Mouse (Mus musculus) CH12.LX (cell line): ENCODE data around the gene Mrnip. TPM values are rescaled to one million over a fixed set of nuclear protein-coding genes. Genes with fewer than 3 reads are reported as not detected.

Experiments used
- DNase-seq: peaks from one replicate; pipeline ENCODE4 v3.0.0-alpha.2; 2013; ENCODE audit errors: extremely low read depth
- H3K27ac ChIP-seq: 2 replicates; pipeline ENCODE4 v1.5.1; 2012; ENCODE audit warnings: low read depth, mild to moderate bottlenecking, control low read depth, moderate library complexity; ENCODE audit not compliant: insufficient read depth
- H3K27me3 ChIP-seq: replicated peaks from 2 replicates; pipeline ENCODE3; 2012; ENCODE audit warnings: inconsistent platforms
- H3K36me3 ChIP-seq, 2 experiments: replicated peaks in 1 of 2; 2 replicates each; pipeline versions ENCODE3 to v1.6.1; 2012; ENCODE audit warnings: inconsistent platforms in 1 of 2, low read length in 1 of 2, mild to moderate bottlenecking in 1 of 2, mixed read lengths in 1 of 2, moderate library complexity in 1 of 2; ENCODE audit not compliant: control insufficient read depth in 1 of 2, insufficient read depth in 1 of 2
- H3K4me1 ChIP-seq, 2 experiments: 2 replicates each; pipeline ENCODE4 v1.6.1; 2012; ENCODE audit warnings: inconsistent platforms in 1 of 2, moderate library complexity in 1 of 2; ENCODE audit not compliant: insufficient read depth in 2 of 2, control insufficient read depth in 1 of 2
- H3K4me2 ChIP-seq: 2 replicates; pipeline ENCODE4 v1.6.1; 2012; ENCODE audit warnings: low read depth, mild to moderate bottlenecking, control low read depth; ENCODE audit not compliant: poor library complexity, insufficient read depth, severe bottlenecking
- H3K4me3 ChIP-seq, 3 experiments: fragments of 150-350 bp in 1 of 3; sonication (generic) in 1 of 3; replicated peaks in 1 of 3; 2 replicates each; pipeline versions ENCODE3 to v1.5.1; 2011 to 2012; ENCODE audit warnings: low read depth in 2 of 3, low read length in 2 of 3, mild to moderate bottlenecking in 2 of 3, moderate library complexity in 2 of 3, control low read depth in 1 of 3, improper control_type of control experiment in 1 of 3, inconsistent platforms in 1 of 3, mixed read lengths in 1 of 3; ENCODE audit not compliant: poor library complexity in 1 of 3
- H3K79me2 ChIP-seq: replicated peaks from 2 replicates; pipeline ENCODE4 v1.6.1; 2012; ENCODE audit warnings: mild to moderate bottlenecking, moderate library complexity; ENCODE audit not compliant: control insufficient read depth, poor library complexity, insufficient read depth, severe bottlenecking; ENCODE audit errors: extremely low read depth
- H3K9ac ChIP-seq: 2 replicates; pipeline ENCODE4 v1.6.1; 2012; ENCODE audit warnings: low read depth, mild to moderate bottlenecking, control low read depth, moderate library complexity; ENCODE audit not compliant: insufficient read depth
- H3K9me3 ChIP-seq: replicated peaks from 2 replicates; pipeline ENCODE3; 2012; ENCODE audit warnings: low read length, inconsistent platforms, mixed read lengths
- BHLHE40 ChIP-seq: IDR thresholded peaks from 2 replicates; pipeline ENCODE4 v1.6.1; 2011; ENCODE audit warnings: mild to moderate bottlenecking, low read depth, low read length, improper control_type of control experiment
- CHD1 ChIP-seq: IDR thresholded peaks from 2 replicates; pipeline ENCODE4 v1.6.1; 2012; ENCODE audit warnings: low read depth, low read length, improper control_type of control experiment, inconsistent platforms
- CHD2 ChIP-seq: IDR thresholded peaks from 2 replicates; pipeline ENCODE4 v1.6.1; 2011; ENCODE audit warnings: low read length, improper control_type of control experiment
- CTCF ChIP-seq, 2 experiments: IDR thresholded peaks in 1 of 2; conservative IDR thresholded peaks in 1 of 2; 2 replicates each; pipeline ENCODE4 v1.5.1; 2011 to 2012; ENCODE audit warnings: low read depth in 2 of 2, low read length in 2 of 2, improper control_type of control experiment in 1 of 2, inconsistent platforms in 1 of 2, mild to moderate bottlenecking in 1 of 2, moderate library complexity in 1 of 2
- E2F4 ChIP-seq: IDR thresholded peaks from 2 replicates; pipeline ENCODE4 v1.6.1; 2011; ENCODE audit warnings: low read depth, low read length, improper control_type of control experiment; ENCODE audit not compliant: insufficient replicate concordance
- ETS1 ChIP-seq: conservative IDR thresholded peaks from 2 replicates; pipeline ENCODE4 v1.6.1; 2012; ENCODE audit warnings: low read depth, mild to moderate bottlenecking, inconsistent platforms, low read length, improper control_type of control experiment, moderate library complexity
- GABPA ChIP-seq: IDR thresholded peaks from 2 replicates; pipeline ENCODE4 v1.6.1; 2012; ENCODE audit warnings: low read depth, low read length, improper control_type of control experiment, inconsistent platforms; ENCODE audit not compliant: insufficient replicate concordance
- HCFC1 ChIP-seq: IDR thresholded peaks from 2 replicates; pipeline ENCODE4 v1.6.1; 2012; ENCODE audit warnings: low read depth, mild to moderate bottlenecking, inconsistent platforms, low read length, improper control_type of control experiment
- IRF4 ChIP-seq: IDR thresholded peaks from 2 replicates; pipeline ENCODE4 v1.6.1; 2014; ENCODE audit warnings: low read depth, mild to moderate bottlenecking, inconsistent platforms, low read length, improper control_type of control experiment
- JUN ChIP-seq: IDR thresholded peaks from 2 replicates; pipeline ENCODE4 v1.6.1; 2011; ENCODE audit warnings: low read depth, mild to moderate bottlenecking, low read length, improper control_type of control experiment, moderate library complexity; ENCODE audit not compliant: insufficient read depth
- KAT2A ChIP-seq: IDR thresholded peaks from 2 replicates; pipeline ENCODE4 v1.6.1; 2012; ENCODE audit warnings: low read length, improper control_type of control experiment, inconsistent platforms; ENCODE audit not compliant: insufficient replicate concordance
- MAFK ChIP-seq: IDR thresholded peaks from 2 replicates; pipeline ENCODE4 v1.6.1; 2011; ENCODE audit warnings: low read length, improper control_type of control experiment; ENCODE audit not compliant: insufficient replicate concordance
- MAX ChIP-seq: IDR thresholded peaks from 2 replicates; pipeline ENCODE4 v1.6.1; 2011; ENCODE audit warnings: low read length, improper control_type of control experiment
- MAZ ChIP-seq: IDR thresholded peaks from 2 replicates; pipeline ENCODE4 v1.6.1; 2012; ENCODE audit warnings: low read depth, mild to moderate bottlenecking, inconsistent platforms, low read length, improper control_type of control experiment, moderate library complexity
- MEF2A ChIP-seq: IDR thresholded peaks from 2 replicates; pipeline ENCODE4 v1.6.1; 2014; ENCODE audit warnings: low read depth, mild to moderate bottlenecking, inconsistent platforms, low read length, improper control_type of control experiment, borderline replicate concordance
- MYC ChIP-seq: IDR thresholded peaks from 2 replicates; pipeline ENCODE4 v1.6.1; 2011; ENCODE audit warnings: low read depth, mild to moderate bottlenecking, improper control_type of control experiment, low read length
- NELFE ChIP-seq: IDR thresholded peaks from 2 replicates; pipeline ENCODE4 v1.6.1; 2011; ENCODE audit warnings: low read depth, low read length, improper control_type of control experiment
- NRF1 ChIP-seq: IDR thresholded peaks from 2 replicates; pipeline ENCODE4 v1.6.1; 2014; ENCODE audit warnings: low read depth, mild to moderate bottlenecking, inconsistent platforms, low read length, improper control_type of control experiment, moderate library complexity
- PAX5 ChIP-seq: IDR thresholded peaks from 2 replicates; pipeline ENCODE4 v1.6.1; 2012; ENCODE audit warnings: low read length, inconsistent platforms, mixed read lengths
- POLR2A ChIP-seq: IDR thresholded peaks from 2 replicates; pipeline ENCODE4 v1.6.1; 2011; ENCODE audit warnings: low read depth, mild to moderate bottlenecking, improper control_type of control experiment, low read length
- POLR2AphosphoS2 ChIP-seq: IDR thresholded peaks from 2 replicates; pipeline ENCODE4 v1.6.1; 2011; ENCODE audit warnings: low read depth, low read length, improper control_type of control experiment
- RAD21 ChIP-seq: IDR thresholded peaks from 2 replicates; pipeline ENCODE4 v1.6.1; 2011; ENCODE audit warnings: low read depth, mild to moderate bottlenecking, low read length, improper control_type of control experiment, moderate library complexity
- RCOR1 ChIP-seq: conservative IDR thresholded peaks from 2 replicates; pipeline ENCODE4 v1.6.1; 2012; ENCODE audit warnings: low read depth, mild to moderate bottlenecking, inconsistent platforms, low read length, improper control_type of control experiment
- SIN3A ChIP-seq: IDR thresholded peaks from 2 replicates; pipeline ENCODE4 v1.6.1; 2012; ENCODE audit warnings: low read length, improper control_type of control experiment, inconsistent platforms
- SMC3 ChIP-seq: IDR thresholded peaks from 2 replicates; pipeline ENCODE4 v1.6.1; 2011; ENCODE audit warnings: low read depth, low read length, improper control_type of control experiment
- TBP ChIP-seq: conservative IDR thresholded peaks from 2 replicates; pipeline ENCODE4 v1.6.1; 2011; ENCODE audit warnings: low read depth, low read length, improper control_type of control experiment
- UBTF ChIP-seq: IDR thresholded peaks from 2 replicates; pipeline ENCODE4 v1.6.1; 2012; ENCODE audit warnings: low read depth, mild to moderate bottlenecking, inconsistent platforms, low read length, improper control_type of control experiment, moderate library complexity
- USF1 ChIP-seq: IDR thresholded peaks from 2 replicates; pipeline ENCODE4 v1.6.1; 2014; ENCODE audit warnings: low read depth, mild to moderate bottlenecking, inconsistent platforms, low read length, improper control_type of control experiment
- USF2 ChIP-seq: conservative IDR thresholded peaks from 2 replicates; pipeline ENCODE4 v1.6.1; 2011; ENCODE audit warnings: low read depth, low read length, improper control_type of control experiment
- ZC3H11A ChIP-seq: IDR thresholded peaks from 2 replicates; pipeline ENCODE4 v1.6.1; 2012; ENCODE audit warnings: low read depth, mild to moderate bottlenecking, inconsistent platforms, low read length, improper control_type of control experiment
- ZKSCAN1 ChIP-seq: IDR thresholded peaks from 2 replicates; pipeline ENCODE4 v1.6.1; 2012; ENCODE audit warnings: low read depth, inconsistent platforms, low read length, improper control_type of control experiment, borderline replicate concordance
- ZNF384 ChIP-seq: IDR thresholded peaks from 2 replicates; pipeline ENCODE4 v1.6.1; 2012; ENCODE audit warnings: low read depth, low read length, improper control_type of control experiment, inconsistent platforms
- dilution Hi-C: fragments of 300-500 bp; cut with MboI; formaldehyde crosslinking; loops from 2 replicates; pipeline ENCODE4 v1.14.3; 2020; ENCODE audit warnings: low sequenced_read_pairs; ENCODE audit not compliant: extremely low pct_unique_long_range_greater_than_20kb, extremely low pct_ligation_motif_present
- in situ Hi-C: fragments of 300-500 bp; cut with MboI; formaldehyde crosslinking; loops from 3 replicates; pipeline ENCODE4 v1.14.3; 2019; ENCODE audit warnings: low sequenced_read_pairs, low pct_ligation_motif_present, low pct_unique_long_range_greater_than_20kb, mixed read lengths
- polyA plus RNA-seq: library from polyadenylated mRNA; unstranded; fragments of >175 nt; gene quantifications from 2 replicates; pipeline ENCODE4 v1.2.1, GENCODE M21; 2012; ENCODE audit warnings: low read depth; ENCODE audit not compliant: insufficient read length
- total RNA-seq, 2 experiments: library from RNA; depleted of rRNA; stranded (reverse); fragments of 300-350 nt in 1 of 2; fragments of >200 nt in 1 of 2; gene quantifications; 2 replicates each; pipeline ENCODE4 v1.2.3; 2012 to 2014

Mrnip gene
- total and polyA plus RNA-seq, 3 experiments: 22.5 to 36.7 (median 29.7) TPM

- TF ChIP-seq TBP (0 out of 2 replicates have a peak, but pooled peaks have one; percentile 14), USF2 (no peak), CHD1 (no peak; the same call in 1 of the 2 replicates), MAFK (0 out of 2 replicates have a peak, but pooled peaks have one; percentile 25), IRF4 (peak; percentile 79), MAX (0 out of 2 replicates have a peak, but pooled peaks have one; percentile 26), MYC (no peak), CHD2 (no peak), NELFE (no peak; the same call in 1 of the 2 replicates), UBTF (no peak)
Measured at GRCm38 (mm10) chr11:50212060-50212739, 38.0 kb downstream of the Mrnip start (continued).

- Histone ChIP-seq H3K27ac (peak overlapping the region; percentile 94), H3K4me1 (peaks cover 27 to 73% of the 10 kb centered on the region in 2 experiments), H3K36me3 (peaks cover 7 to 15% of the 10 kb centered on the region in 2 experiments), H3K9ac (peak overlapping the region; percentile 46), H3K79me2 (peaks cover 22% of the 10 kb centered on the region), H3K27me3 (no peaks in the 10 kb centered on the region), H3K4me2 (peak overlapping the region; percentile 76), H3K9me3 (no peaks in the 10 kb centered on the region), H3K4me3 (peak overlapping the region; percentile 1 to 21 (median 2))
- in situ Hi-C loops: loop anchor here (5.0 kb wide), 1 partner anchor 36 kb away; no protein-coding TSS in a partner anchor
- peak; percentile 97 for DNase-seq
- dilution Hi-C loops: no loop called here
- TF ChIP-seq MAZ (peak; percentile 66), NELFE (peak; percentile 27; the same call in 1 of the 2 replicates), USF2 (peak; percentile 44; the same call in 1 of the 2 replicates), NRF1 (0 out of 2 replicates have a peak, but pooled peaks have one; percentile 29), SMC3 (no peak), MYC (peak; percentile 54), KAT2A (no peak), CHD2 (peak; percentile 87), ETS1 (peak; percentile 98), RAD21 (no peak; the same call in 1 of the 2 replicates), CHD1 (peak; percentile 84; the same call in 1 of the 2 replicates), SIN3A (peak; percentile 97), POLR2A (peak; percentile 42), BHLHE40 (peak; percentile 94), GABPA (peak; percentile 13; the same call in 1 of the 2 replicates), E2F4 (no peak), ZC3H11A (no peak), MAX (peak; percentile 64; the same call in 1 of the 2 replicates), CTCF (conservative IDR thresholded peaks at IDR 0.05 in 1 of 2, IDR thresholded peaks at IDR 0.05 in 1 of 2; ENCODE audit: low read depth in 2 of 2, low read length in 2 of 2) (no peak), JUN (peak; percentile 89), IRF4 (peak; percentile 96), PAX5 (no peak), MEF2A (peak; percentile 95), ZNF384 (no peak), USF1 (peak; percentile 78), HCFC1 (peak; percentile 60), POLR2AphosphoS2 (no peak), RCOR1 (peak; percentile 97), ZKSCAN1 (no peak)
Measured at GRCm38 (mm10) chr11:50212848-50213758, 38.9 kb downstream of the Mrnip start.
